Mouse (Mus musculus): Measurements from ENCODE around the gene Ndc80. TPM values are rescaled to one million over a fixed set of nuclear protein-coding genes. Genes with fewer than 3 reads are reported as not detected.

Gene Ndc80
- polyA plus RNA-seq (2012; rRNA removed; ENCODE audit: low replicate concordance): 0.02 TPM in 1 of 2 replicates, not detected in the other

DNA sequence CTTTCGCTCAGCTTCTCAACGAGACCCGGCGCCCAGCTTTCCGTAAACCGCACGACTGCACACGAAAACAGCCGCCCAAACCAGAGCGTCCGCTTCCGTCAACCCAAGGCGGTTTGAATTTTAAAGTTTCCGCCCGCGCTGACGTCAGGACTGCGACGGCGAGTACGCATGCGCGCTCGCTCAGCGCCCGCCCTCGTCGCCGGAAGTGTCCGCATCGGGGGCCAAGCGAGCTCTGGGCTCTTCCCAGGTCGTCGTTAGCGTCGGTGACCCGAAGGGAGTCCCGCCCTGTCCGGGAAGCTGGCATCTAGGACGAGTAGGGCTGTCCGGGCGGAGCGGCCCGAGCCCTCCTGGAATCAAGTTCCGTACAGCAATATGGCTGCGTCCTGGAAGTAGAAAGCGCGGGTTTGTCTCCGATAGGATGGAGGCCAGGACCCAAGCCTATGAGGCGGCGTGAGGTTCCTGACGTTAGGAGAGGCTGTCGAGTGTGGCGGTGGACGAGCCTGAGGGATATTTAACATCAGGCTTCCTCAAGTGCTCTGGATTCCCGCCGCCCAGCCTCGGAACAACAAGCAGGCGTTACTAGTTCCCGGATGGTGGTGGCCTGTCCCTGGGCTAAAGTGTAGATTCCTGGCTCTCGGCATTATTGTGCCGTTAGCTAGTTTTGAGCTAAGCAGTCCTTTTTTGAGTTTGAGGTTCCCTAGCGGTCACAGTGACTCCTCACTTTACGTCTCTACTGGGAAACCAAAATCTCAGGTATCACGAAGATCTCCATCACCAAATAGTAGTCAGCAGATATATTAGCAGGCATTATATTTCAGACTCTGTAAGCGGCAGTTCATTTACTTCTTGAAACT, at the start of gene Ndc80:
Gene Ndc80 (minus strand): TSS at position 147 of the 854 bp plus-strand sequence.

DNA sequence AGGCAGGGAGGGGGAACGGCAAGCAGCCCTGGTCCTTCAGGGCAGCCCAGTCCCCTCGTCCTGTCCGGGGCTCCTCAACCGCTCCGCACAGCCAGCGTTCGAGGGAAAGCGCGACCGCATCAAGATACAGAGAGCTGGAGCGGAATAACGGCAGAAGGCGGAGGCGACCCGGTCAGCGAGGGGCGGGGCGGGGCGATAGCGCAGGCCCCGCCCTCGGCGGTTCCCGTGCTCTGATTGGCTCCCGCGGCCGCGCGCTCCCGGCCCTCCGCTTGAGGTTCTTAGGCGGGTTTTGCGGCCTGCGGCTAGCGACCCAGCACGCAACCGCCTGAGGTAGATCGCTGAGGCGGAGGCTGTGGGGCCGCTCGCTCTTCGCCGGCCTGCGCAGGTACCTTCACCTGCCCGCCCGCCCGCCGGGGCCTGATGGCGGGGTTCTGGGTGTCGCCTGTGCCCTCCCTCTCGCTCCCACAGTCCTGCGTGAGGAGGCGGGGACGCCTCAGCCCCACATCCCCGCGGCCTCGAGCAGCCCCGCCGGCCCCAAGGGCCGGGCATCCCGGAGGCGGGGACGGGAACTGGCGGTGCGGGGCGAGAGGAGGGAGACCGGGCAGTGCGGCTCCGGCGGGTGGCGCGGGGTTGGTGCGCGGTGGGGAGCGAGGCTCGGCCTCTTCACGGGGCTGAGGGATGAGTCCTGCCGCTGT, 25.2 kb upstream of the Ndc80 start, which contains the start of gene Spdya:
Gene Spdya (plus strand): TSS at position 305 of the 695 bp plus-strand sequence.

GRCm38 (mm10) chr17:71474762-71475704, 51.6 kb downstream of the Ndc80 start, which contains the start of gene Smchd1:
Gene Smchd1 (minus strand): TSS chr17:71475343.

GRCm38 (mm10) chr17:71459818-71460217, 66.8 kb downstream of the Ndc80 start, which contains the start of gene Gm4707:
Gene Gm4707 (minus strand): TSS chr17:71459918.

Other genes starting within 250 kb of the Ndc80 start
- gene Emilin2, start 214.9 kb downstream of the Ndc80 start, polyA plus RNA-seq (2012; rRNA removed; ENCODE audit: low replicate concordance): 1.5 and 2.3 TPM in 2 replicates
- 0.43 TPM in 1 of 2 replicates, not detected in the other for gene Gm4707, start 66.9 kb downstream of the Ndc80 start, polyA plus RNA-seq (2012; rRNA removed; ENCODE audit: low replicate concordance)
- 1.3 and 1.8 TPM in 2 replicates for gene Smchd1, start 51.5 kb downstream of the Ndc80 start, polyA plus RNA-seq (2012; rRNA removed; ENCODE audit: low replicate concordance)
- gene Spdya, start 25.2 kb upstream of the Ndc80 start, polyA plus RNA-seq (2012; rRNA removed; ENCODE audit: low replicate concordance): not detected in 2 replicates
- gene Wdr43, start 89.0 kb upstream of the Ndc80 start, polyA plus RNA-seq (2012; rRNA removed; ENCODE audit: low replicate concordance): 1.1 and 2.3 TPM in 2 replicates
- gene Togaram2, start 146.4 kb upstream of the Ndc80 start, polyA plus RNA-seq (2012; rRNA removed; ENCODE audit: low replicate concordance): 0.06 and 0.32 TPM in 2 replicates
- gene Pcare, start 226.0 kb upstream of the Ndc80 start, polyA plus RNA-seq (2012; rRNA removed; ENCODE audit: low replicate concordance): not detected in 2 replicates
- 0.46 and 0.56 TPM in 2 replicates for gene Clip4, start 241.6 kb upstream of the Ndc80 start, polyA plus RNA-seq (2012; rRNA removed; ENCODE audit: low replicate concordance)